Mouse (Mus musculus): ENCODE measurements around the gene Ghrh. TPM values are rescaled to one million over a fixed set of nuclear protein-coding genes. Genes with fewer than 3 reads are reported as not detected.

Ghrh gene
- polyA plus RNA-seq, 1 experiment from 2014 or later: not detected

GRCm38 (mm10) chr2:157341554-157342270 lies 5.6 kb downstream of the Ghrh start:
- Histone ChIP-seq H3K27ac (ENCODE audit: low read depth, low read length) (peak overlapping the region; percentile 58), H3K9ac (ENCODE audit: low read length) (peak overlapping the region; percentile 64), H3K4me3 (ENCODE audit: low read depth, low read length) (no peak overlapping the region), H3K27me3 (ENCODE audit: control insufficient read depth, insufficient read depth, low read length) (no peaks in the 10 kb centered on the region), H3K4me1 (ENCODE audit: control insufficient read depth, insufficient read depth, low read length) (peaks cover 10% of the 10 kb centered on the region; the same call in 1 of the 2 replicates), H3K36me3 (ENCODE audit: control insufficient read depth, insufficient read depth, low read length) (no peaks in the 10 kb centered on the region), H3K9me3 (ENCODE audit: control insufficient read depth, low read length) (no peaks in the 10 kb centered on the region), H3K4me2 (ENCODE audit: low read depth) (no peak overlapping the region)
- ATAC-seq (ENCODE audit: insufficient read depth, low FRiP score, low TSS enrichment) (peak; percentile 39; the same call in 1 of the 2 replicates), DNase-seq (ENCODE audit: low spot score) (peak; percentile 87)
- 47% methylated on average over 11 of the region's 11 CpGs for WGBS

- no peak overlapping the region for H3K4me3 ChIP-seq (ENCODE audit: low read depth, low read length)
- no peaks in the 10 kb centered on the region for H3K36me3 ChIP-seq (ENCODE audit: control insufficient read depth, insufficient read depth, low read length)
- no peaks in the 10 kb centered on the region for H3K27me3 ChIP-seq (ENCODE audit: control insufficient read depth, insufficient read depth, low read length)
- no peaks in the 10 kb centered on the region for H3K9me3 ChIP-seq (ENCODE audit: control insufficient read depth, low read length)
- H3K9ac ChIP-seq (ENCODE audit: low read length): peak overlapping the region; percentile 38
- H3K4me1 ChIP-seq (ENCODE audit: control insufficient read depth, insufficient read depth, low read length): peaks cover 10% of the 10 kb centered on the region; the same call in 1 of the 2 replicates
- peak overlapping the region; percentile 77 for H3K27ac ChIP-seq (ENCODE audit: low read depth, low read length)
- peak; percentile 51; the same call in 1 of the 2 replicates for ATAC-seq (ENCODE audit: insufficient read depth, low FRiP score, low TSS enrichment)
- no peak overlapping the region for H3K4me2 ChIP-seq (ENCODE audit: low read depth)
- WGBS: 30% methylated on average over 7 of the region's 7 CpGs
- peak; percentile 53 for DNase-seq (ENCODE audit: low spot score)
Observed at GRCm38 (mm10) chr2:157340221-157340741, 7.0 kb downstream of the Ghrh start.

GRCm38 (mm10) chr2:157339532-157339931 lies 7.8 kb downstream of the Ghrh start:
- Histone ChIP-seq H3K27ac (ENCODE audit: low read depth, low read length) (peak overlapping the region; percentile 77), H3K4me3 (ENCODE audit: low read depth, low read length) (no peak overlapping the region), H3K4me2 (ENCODE audit: low read depth) (no peak overlapping the region), H3K36me3 (ENCODE audit: control insufficient read depth, insufficient read depth, low read length) (no peaks in the 10 kb centered on the region), H3K4me1 (ENCODE audit: control insufficient read depth, insufficient read depth, low read length) (peaks cover 10% of the 10 kb centered on the region; the same call in 1 of the 2 replicates), H3K9ac (ENCODE audit: low read length) (0 out of 2 replicates have a peak overlapping the region, but pooled peaks have one; percentile 2), H3K9me3 (ENCODE audit: control insufficient read depth, low read length) (no peaks in the 10 kb centered on the region), H3K27me3 (ENCODE audit: control insufficient read depth, insufficient read depth, low read length) (no peaks in the 10 kb centered on the region)
- DNase-seq (ENCODE audit: low spot score): no peak
- no peak for ATAC-seq (ENCODE audit: insufficient read depth, low FRiP score, low TSS enrichment)
- 82% methylated on average over 7 of the region's 7 CpGs for WGBS

GRCm38 (mm10) chr2:157338663-157339062 lies 8.6 kb downstream of the Ghrh start:
- WGBS: 35% methylated on average over 5 of the region's 5 CpGs
- H3K27me3 ChIP-seq (ENCODE audit: control insufficient read depth, insufficient read depth, low read length): no peaks in the 10 kb centered on the region
- ATAC-seq (ENCODE audit: insufficient read depth, low FRiP score, low TSS enrichment) (no peak), DNase-seq (ENCODE audit: low spot score) (peak; percentile 72)
- H3K4me1 ChIP-seq (ENCODE audit: control insufficient read depth, insufficient read depth, low read length): peaks cover 10% of the 10 kb centered on the region; the same call in 1 of the 2 replicates
- no peak overlapping the region for H3K9ac ChIP-seq (ENCODE audit: low read length)
- no peak overlapping the region for H3K4me2 ChIP-seq (ENCODE audit: low read depth)
- no peaks in the 10 kb centered on the region for H3K9me3 ChIP-seq (ENCODE audit: control insufficient read depth, low read length)
- H3K36me3 ChIP-seq (ENCODE audit: control insufficient read depth, insufficient read depth, low read length): no peaks in the 10 kb centered on the region
- no peak overlapping the region for H3K27ac ChIP-seq (ENCODE audit: low read depth, low read length)
- H3K4me3 ChIP-seq (ENCODE audit: low read depth, low read length): no peak overlapping the region

- WGBS: 78% methylated on average over 5 of the region's 5 CpGs
- ATAC-seq (ENCODE audit: insufficient read depth, low FRiP score, low TSS enrichment): no peak
- Histone ChIP-seq H3K9me3 (ENCODE audit: control insufficient read depth, low read length) (no peaks in the 10 kb centered on the region), H3K4me1 (ENCODE audit: control insufficient read depth, insufficient read depth, low read length) (peaks cover 8% of the 10 kb centered on the region; the same call in 1 of the 2 replicates), H3K9ac (ENCODE audit: low read length) (no peak overlapping the region), H3K4me3 (ENCODE audit: low read depth, low read length) (no peak overlapping the region), H3K27ac (ENCODE audit: low read depth, low read length) (no peak overlapping the region), H3K27me3 (ENCODE audit: control insufficient read depth, insufficient read depth, low read length) (no peaks in the 10 kb centered on the region), H3K4me2 (ENCODE audit: low read depth) (no peak overlapping the region), H3K36me3 (ENCODE audit: control insufficient read depth, insufficient read depth, low read length) (no peaks in the 10 kb centered on the region)
- peak; percentile 18 for DNase-seq (ENCODE audit: low spot score)
Observed at GRCm38 (mm10) chr2:157332059-157332458, 15.2 kb downstream of the Ghrh start.

- WGBS: 16% methylated on average over 11 of the region's 11 CpGs
- H3K4me1 ChIP-seq (ENCODE audit: control insufficient read depth, insufficient read depth, low read length): peaks cover 8% of the 10 kb centered on the region; the same call in 1 of the 2 replicates
- H3K27ac ChIP-seq (ENCODE audit: low read depth, low read length): peak overlapping the region; percentile 64
- 0 out of 2 replicates have a peak, but pooled peaks cover 5% of the 10 kb centered on the region for H3K36me3 ChIP-seq (ENCODE audit: control insufficient read depth, insufficient read depth, low read length)
- peak; percentile 43; the same call in 1 of the 2 replicates for ATAC-seq (ENCODE audit: insufficient read depth, low FRiP score, low TSS enrichment)
- H3K9ac ChIP-seq (ENCODE audit: low read length): no peak overlapping the region
- no peaks in the 10 kb centered on the region for H3K27me3 ChIP-seq (ENCODE audit: control insufficient read depth, insufficient read depth, low read length)
- no peak overlapping the region for H3K4me3 ChIP-seq (ENCODE audit: low read depth, low read length)
- H3K4me2 ChIP-seq (ENCODE audit: low read depth): no peak overlapping the region
- DNase-seq (ENCODE audit: low spot score): peak; percentile 66
- H3K9me3 ChIP-seq (ENCODE audit: control insufficient read depth, low read length): no peaks in the 10 kb centered on the region
Observed at GRCm38 (mm10) chr2:157328570-157328969, 18.7 kb downstream of the Ghrh start.

- Histone ChIP-seq H3K9me3 (ENCODE audit: control insufficient read depth, low read length) (no peaks in the 10 kb centered on the region), H3K27me3 (ENCODE audit: control insufficient read depth, insufficient read depth, low read length) (no peaks in the 10 kb centered on the region), H3K27ac (ENCODE audit: low read depth, low read length) (0 out of 2 replicates have a peak overlapping the region, but pooled peaks have one; percentile 39), H3K4me1 (ENCODE audit: control insufficient read depth, insufficient read depth, low read length) (peaks cover 8% of the 10 kb centered on the region; the same call in 1 of the 2 replicates), H3K36me3 (ENCODE audit: control insufficient read depth, insufficient read depth, low read length) (0 out of 2 replicates have a peak, but pooled peaks cover 5% of the 10 kb centered on the region), H3K4me3 (ENCODE audit: low read depth, low read length) (no peak overlapping the region), H3K9ac (ENCODE audit: low read length) (no peak overlapping the region), H3K4me2 (ENCODE audit: low read depth) (no peak overlapping the region)
- WGBS: 27% methylated on average over 5 of the region's 5 CpGs
- no peak for DNase-seq (ENCODE audit: low spot score)
- ATAC-seq (ENCODE audit: insufficient read depth, low FRiP score, low TSS enrichment): peak; percentile 54
Observed at GRCm38 (mm10) chr2:157328106-157328505, 19.2 kb downstream of the Ghrh start.

GRCm38 (mm10) chr2:157325238-157325637 lies 22.1 kb downstream of the Ghrh start:
- H3K9me3 ChIP-seq (ENCODE audit: control insufficient read depth, low read length): no peaks in the 10 kb centered on the region
- WGBS: 90% methylated on average over 2 of the region's 2 CpGs
- ATAC-seq (ENCODE audit: insufficient read depth, low FRiP score, low TSS enrichment): no peak

More at GRCm38 (mm10) chr2:157325238-157325637, 22.1 kb downstream of the Ghrh start:
- Histone ChIP-seq H3K9ac (ENCODE audit: low read length) (no peak overlapping the region), H3K4me1 (ENCODE audit: control insufficient read depth, insufficient read depth, low read length) (peaks cover 8% of the 10 kb centered on the region; the same call in 1 of the 2 replicates), H3K4me3 (ENCODE audit: low read depth, low read length) (no peak overlapping the region), H3K4me2 (ENCODE audit: low read depth) (no peak overlapping the region), H3K27ac (ENCODE audit: low read depth, low read length) (no peak overlapping the region), H3K27me3 (ENCODE audit: control insufficient read depth, insufficient read depth, low read length) (no peaks in the 10 kb centered on the region), H3K36me3 (ENCODE audit: control insufficient read depth, insufficient read depth, low read length) (peaks cover 15% of the 10 kb centered on the region)
- no peak for DNase-seq (ENCODE audit: low spot score)
